Mouse (Mus musculus): ENCODE results near the gene Irs3.

Irs3 gene

GRCm38 (mm10) chr5:137654746-137655145 lies 9.2 kb upstream of the Irs3 start:
- DNase-seq, result no peak

GRCm38 (mm10) chr5:137653366-137653765 lies 7.9 kb upstream of the Irs3 start:
- no peak for DNase-seq

GRCm38 (mm10) chr5:137652474-137652873 lies 7.0 kb upstream of the Irs3 start:
- DNase-seq, result peak; percentile 81

- DNase-seq, result no peak
Observed at GRCm38 (mm10) chr5:137649669-137650571, 4.4 kb upstream of the Irs3 start.

DNA sequence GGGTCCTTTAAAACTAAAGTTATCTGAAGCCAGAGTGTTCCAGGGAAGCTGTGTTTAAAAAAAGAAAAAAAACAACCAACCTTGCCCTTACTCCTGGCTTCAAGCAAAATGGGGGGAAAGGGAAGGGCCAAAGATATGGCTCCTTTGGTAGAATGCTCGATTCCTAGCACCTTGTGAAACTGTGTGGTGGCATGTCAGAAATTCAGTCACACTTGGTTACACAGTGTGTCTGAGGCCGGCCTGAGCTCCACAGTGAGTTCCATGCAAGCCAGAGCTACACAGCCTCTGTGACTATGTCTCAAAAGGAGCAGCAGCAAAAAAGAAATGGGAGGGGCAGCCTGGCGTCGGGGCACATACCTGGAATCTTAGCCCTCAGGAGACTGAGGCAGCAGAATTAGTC lies 3.7 kb upstream of the Irs3 start:
- DNase-seq, result no peak

GRCm38 (mm10) chr5:137647827-137648601 lies 2.5 kb upstream of the Irs3 start:
- no peak for DNase-seq

DNA sequence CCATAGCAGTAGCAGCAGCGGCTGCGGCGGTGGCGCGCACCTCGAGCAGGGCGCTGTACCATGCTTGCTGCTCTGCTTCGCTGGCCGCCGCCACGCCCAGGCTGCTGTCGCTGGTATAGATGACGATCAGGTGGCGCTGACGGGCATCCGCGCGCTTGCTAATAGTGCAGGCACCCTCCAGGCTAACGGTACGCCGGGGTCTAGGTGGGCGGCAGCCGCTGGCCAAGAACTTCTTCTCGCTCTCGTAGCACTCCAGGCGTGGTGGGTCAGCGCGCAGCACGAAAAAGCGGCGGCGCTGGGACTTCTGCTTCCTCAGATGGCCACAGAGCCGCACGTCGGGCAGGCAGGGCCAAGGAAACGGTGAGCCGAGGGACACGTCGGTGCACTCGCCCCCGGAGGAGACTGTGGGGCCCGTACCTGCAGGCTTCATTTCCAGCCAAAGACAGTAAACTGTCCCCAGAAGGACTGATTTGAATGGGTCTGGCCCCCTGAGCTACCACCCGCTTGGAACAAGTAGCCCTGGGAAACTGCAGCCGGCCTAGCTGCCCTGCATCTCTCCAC lies 343 bp downstream of the Irs3 start:
- peak; percentile 45 for DNase-seq

DNA sequence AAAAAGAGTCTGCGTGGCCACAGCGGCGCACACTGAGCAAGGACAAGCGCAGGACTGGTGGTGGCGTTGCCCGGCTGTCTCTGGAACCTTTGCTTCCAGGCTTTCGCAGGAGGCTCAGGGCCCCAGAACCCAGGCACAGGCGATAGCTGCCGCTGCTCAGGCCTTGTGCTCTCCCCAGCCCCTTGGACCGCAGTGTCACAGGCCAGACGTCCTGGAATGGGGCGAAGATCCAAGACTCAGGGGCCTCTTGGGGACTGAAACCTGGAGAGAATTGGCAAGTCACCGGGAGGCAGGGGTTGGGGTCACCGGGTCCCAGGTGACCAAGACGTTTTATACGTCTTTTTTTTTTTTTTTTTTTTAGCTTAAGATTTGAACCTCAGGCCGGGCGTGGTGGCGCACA lies 1.0 kb downstream of the Irs3 start:
- no peak for DNase-seq

DNA sequence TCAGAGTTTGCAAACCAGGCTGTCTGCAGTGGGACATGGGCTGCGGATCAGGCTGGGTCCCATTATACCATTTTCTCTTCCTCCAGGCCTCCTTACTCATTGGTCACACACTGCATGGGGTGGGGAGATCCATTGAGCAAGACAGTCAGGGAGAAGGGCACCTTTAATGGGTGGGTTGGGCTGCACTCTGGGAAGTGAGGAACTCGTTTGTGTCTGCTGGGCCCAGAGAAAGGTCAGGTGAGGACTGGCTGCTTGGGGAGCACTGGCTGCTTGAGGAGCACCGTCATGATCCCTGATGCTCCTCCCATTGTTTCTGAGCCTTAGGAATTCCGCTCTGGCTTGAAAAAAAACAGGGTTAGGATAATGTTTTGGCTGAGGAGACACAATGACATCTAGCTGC lies 2.6 kb downstream of the Irs3 start:
- DNase-seq, result no peak

- DNase-seq, result no peak
Observed at GRCm38 (mm10) chr5:137641054-137641453, 4.5 kb downstream of the Irs3 start, which contains the start of gene Sap25. TSS of gene Sap25 (plus strand) at chr5:137641334.

DNA sequence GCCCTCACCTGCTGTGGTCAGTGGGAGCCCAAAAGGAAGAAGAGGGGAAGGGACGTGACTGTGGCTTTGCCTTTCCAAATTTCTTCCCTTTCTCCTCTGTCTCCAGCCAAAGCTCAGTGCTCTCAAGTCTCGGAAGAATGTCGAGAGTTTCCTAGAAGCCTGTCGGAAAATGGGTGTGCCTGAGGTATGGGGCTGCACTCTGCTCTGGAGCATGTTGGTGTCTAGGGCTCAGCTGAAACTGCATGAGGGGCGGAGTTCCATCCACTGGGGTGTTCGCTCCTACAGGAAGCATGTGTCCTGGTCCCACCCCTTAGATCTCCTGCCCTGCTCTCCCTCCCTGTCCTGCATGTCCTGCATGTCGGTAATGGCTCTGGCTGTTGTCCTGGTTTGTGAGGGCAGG lies 6.0 kb downstream of the Irs3 start:
- no peak for DNase-seq

- DNase-seq, result no peak
Observed at GRCm38 (mm10) chr5:137633397-137634084, 12.0 kb downstream of the Irs3 start.

DNA sequence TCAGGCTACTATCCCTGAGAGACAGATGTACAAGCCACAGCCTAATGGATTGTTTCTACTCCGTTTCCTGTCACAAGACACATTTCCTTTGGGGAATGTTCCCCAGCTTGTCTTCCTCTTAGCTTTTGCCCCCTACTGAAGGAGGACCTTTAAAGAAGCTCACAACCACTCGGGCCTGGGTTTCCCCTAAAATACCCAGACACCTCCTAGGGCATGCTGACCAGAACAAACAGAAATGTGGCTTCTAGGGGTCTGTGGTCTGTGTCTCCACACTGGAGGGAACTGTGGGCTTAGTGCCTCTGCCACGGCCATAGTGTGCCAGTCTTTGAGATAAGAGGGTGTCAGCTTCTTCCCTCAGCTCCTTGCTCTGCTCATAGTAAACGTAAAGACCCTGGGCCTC lies 13.9 kb downstream of the Irs3 start:
- no peak for DNase-seq

DNA sequence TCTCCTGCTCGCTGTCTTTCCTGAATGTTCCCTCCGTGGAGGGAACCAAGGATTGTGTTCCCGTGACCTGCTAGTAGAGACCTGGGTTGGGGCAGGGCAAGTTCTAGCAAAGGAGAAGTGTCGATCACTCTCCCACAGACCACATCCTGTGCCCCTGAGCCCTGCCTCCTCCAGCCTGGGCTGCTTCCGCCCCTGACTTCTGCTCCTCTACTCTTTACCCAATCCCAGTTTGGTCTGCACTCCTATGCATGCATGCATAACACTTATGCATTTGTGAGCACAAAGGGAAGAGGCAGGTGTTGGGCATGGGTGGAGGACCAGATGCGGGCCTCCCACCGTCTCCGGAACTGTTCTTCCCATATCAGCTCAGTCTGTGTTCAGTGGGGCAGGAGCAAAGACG lies 14.3 kb downstream of the Irs3 start:
- DNase-seq, result no peak

- DNase-seq, result no peak
Observed at GRCm38 (mm10) chr5:137630602-137631001, 14.9 kb downstream of the Irs3 start.

GRCm38 (mm10) chr5:137629906-137630545 lies 15.5 kb downstream of the Irs3 start:
- DNase-seq, result no peak

- DNase-seq, result peak; percentile 82
Observed at GRCm38 (mm10) chr5:137629306-137629721, 16.2 kb downstream of the Irs3 start.

GRCm38 (mm10) chr5:137628498-137629305 lies 16.8 kb downstream of the Irs3 start, which contains the start of the genes Fbxo24, Lrch4 and Gm20605:
TSS of gene Fbxo24 (minus strand) at chr5:137629002.
TSS of gene Lrch4 (plus strand) at chr5:137629121.
TSS of gene Gm20605 (plus strand) at chr5:137629175.
- DNase-seq, result peak; percentile 100

GRCm38 (mm10) chr5:137627991-137628390 lies 17.5 kb downstream of the Irs3 start:
- no peak for DNase-seq

DNA sequence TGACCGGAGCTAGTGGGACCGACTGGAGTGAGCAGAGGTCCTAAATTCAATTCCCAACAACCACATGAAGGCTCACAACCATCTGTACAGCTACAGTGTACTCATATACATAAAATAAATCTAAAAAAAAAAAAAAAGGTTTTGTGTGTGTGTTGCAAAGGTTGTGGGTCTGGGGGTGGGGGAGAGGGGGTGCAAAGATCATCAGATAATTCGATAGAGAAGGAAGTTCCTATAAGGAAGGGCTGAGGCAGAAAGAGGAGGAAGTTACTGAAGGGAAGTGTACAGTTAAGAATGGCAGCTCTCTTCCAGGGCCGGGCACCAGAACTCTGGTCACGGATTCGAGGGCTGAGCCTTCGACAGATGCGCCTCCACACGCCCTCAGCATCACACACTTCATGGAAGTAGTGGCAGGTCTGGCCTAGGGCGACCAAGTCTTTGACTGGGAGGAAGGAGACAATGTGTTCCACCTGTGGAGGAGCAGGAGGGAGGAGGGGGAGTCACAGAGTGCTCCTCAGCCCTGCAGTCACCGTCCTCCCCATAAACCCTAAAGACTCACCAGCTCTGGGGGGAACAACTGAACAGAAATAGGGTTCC lies 21.5 kb downstream of the Irs3 start:
- DNase-seq, result no peak

GRCm38 (mm10) chr5:137615347-137615746 lies 30.2 kb downstream of the Irs3 start:
- DNase-seq, result no peak
